Mouse (Mus musculus) brain, embryonic 18.5 days (tissue): Measurements from ENCODE around the gene Mamdc2.
"Not testable (repeated sequence)": the region's sequence is repeated elsewhere in the genome, so short reads cannot be mapped to it uniquely, and the experiment has no call there.

Source experiments
- DNase-seq: peaks from one replicate; pipeline ENCODE4 v3.0.0-alpha.2; 2012; ENCODE audit warnings: low read depth, low spot score

Mamdc2 gene

DNA sequence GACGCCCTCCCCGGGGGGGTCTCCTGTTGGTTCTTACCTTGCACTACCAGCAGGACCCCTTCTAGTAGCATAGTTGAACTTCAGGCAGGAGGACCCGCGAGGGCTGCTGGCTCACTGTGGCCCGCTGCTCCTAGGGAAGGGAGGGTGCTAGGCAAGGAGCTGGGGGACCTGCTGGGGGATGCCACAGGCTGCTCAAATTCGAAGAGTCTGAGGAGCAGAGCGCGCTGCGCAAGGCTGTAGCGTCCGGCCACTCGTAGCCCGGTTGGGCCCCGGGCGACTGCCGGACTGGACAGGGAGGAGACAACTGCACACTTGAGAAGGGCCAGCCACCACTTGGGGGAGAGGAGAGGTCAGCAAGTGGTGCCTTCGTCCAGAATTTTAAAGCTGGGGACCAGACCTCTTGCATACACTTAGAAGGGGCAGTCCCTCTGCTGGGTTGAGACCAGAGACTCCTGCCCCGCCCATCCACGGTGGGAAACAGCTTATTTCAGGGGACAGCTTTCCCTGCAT, at the start of gene Mamdc2:
TSS of gene Mamdc2 (minus strand) at position 455 of the 510 bp plus-strand sequence.
- DNase-seq = no peak

DNA sequence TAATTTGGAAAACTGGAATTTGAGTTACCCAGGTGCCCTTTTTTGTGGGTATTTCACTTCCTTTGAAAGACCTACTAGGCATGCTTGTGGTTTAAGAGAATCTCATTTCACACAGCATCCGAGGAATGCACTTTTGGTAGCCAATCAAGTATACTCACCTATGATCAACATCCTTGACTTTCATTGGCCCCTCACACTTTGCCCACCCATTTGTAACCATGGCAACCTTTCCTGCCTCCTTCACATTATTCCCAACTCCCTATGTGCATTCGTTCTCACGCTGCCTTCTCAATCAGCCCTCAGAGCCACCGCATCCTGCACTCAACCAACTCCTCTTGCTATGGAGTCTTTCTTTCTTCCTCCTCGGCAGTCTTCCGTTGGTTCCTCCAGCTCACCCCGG, 49.8 kb upstream of the Mamdc2 start:
- DNase-seq = no peak

DNA sequence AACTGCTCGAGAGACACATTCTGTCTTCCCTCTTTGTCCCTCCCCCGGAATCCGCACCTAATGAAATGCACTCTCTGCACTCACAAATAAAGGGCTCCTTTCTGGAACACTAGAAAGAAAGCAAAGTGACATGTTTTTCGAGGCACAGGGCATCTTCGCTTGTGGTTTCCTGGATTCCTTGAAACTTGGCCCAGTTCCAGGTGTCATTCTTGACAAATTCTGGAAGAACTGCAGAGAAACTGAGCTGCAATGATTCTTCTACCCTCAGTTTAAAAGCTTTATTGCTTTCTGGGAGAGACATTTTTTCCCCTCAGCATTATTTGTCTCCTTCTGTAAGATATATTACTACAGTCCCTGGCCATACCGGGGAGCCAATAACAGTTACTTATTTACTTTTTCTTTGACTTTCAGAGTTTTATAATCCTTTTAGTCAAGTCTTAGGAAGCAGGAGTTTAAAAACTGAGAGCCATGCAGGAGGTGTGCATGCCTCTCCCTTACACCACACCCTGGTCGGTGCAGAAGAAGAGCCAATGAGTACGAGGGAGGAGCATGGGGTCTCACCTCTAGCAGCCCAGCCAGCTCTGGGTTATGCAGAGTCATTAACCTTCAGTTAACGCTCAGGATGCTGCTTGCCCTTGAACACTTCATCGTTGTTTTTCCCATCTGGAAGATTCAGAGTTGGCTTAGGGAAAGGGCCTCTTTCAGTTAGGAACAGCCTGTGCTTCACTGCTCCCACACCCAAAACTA, 49.1 kb upstream of the Mamdc2 start:
- DNase-seq = no peak

DNA sequence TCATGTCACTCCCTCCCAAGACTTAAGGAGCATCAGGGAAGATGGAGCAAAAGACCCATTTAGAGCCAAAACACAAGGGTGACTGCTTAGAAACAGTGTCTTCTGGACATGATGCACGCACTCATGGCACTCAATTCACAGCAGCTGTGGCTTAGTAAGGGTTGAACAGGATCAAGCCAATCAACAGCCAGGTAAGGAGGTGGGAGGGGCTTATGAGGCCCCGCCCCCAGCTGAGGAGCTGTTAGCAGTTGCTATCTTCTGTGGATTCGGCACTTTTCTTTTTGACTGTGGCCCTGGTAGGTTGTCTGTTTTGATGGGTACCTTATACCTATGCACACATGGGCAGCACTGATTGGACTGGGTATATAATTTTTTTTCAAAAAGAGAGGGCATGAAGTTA, 48.3 kb upstream of the Mamdc2 start:
- DNase-seq = no peak

DNA sequence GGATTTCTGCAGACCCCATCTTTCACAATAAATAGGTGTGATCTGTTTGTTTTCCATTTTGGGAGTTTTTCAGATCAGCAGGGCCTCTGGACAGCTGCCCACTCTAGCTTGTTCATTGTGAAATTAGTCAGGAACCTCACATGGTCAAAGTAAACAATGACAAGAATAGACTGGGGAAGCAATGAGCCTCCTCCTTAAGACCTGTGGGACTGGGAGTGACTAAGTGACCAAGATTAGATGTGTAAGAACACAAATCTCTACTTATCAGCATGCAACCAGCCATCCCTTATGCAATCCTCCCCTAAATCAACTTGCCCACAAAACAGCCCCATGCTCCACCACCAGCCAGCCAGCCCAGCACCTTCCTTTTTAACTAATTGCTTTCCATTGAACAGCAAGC, 44.4 kb upstream of the Mamdc2 start:
- DNase-seq = no peak

DNA sequence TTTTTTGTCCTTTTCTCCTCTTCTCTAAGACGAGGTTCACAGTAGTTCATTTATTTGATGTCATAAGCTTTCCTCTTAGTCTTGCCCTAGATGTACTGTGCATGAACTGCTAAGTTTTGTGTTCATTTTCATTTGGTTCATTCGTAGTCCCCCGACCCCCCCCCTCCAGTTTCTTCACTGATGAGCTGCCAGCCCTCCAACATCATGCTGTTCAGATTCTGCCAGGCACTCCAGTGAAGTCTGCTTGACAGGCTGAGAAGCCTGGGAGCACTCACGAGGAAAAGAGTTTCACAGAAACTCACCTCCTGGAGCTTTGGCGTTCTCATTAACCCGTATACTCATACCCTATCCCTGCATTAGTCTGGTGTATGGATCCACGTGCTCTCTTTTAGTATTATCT, 42.5 kb upstream of the Mamdc2 start:
- not testable (repeated sequence) for DNase-seq

DNA sequence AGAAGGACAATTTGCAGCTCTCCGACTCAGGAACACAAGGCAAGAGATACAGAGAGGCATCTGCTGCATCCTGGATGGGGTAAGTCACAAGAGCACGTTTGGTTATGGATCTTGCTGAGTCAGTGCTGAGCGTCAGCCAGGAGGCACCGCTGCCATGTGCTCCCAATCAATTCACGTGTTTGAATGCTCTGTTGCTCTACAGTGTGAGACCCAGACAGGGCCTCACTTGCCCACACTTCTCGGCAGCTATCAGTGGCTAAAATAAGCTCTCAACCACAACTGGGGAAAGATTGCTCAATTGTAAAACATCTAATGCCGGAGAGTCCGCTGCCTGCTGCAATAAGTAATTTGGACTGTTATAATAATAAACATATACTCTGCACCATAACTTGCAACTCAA, 41.5 kb upstream of the Mamdc2 start:
- no peak for DNase-seq

DNA sequence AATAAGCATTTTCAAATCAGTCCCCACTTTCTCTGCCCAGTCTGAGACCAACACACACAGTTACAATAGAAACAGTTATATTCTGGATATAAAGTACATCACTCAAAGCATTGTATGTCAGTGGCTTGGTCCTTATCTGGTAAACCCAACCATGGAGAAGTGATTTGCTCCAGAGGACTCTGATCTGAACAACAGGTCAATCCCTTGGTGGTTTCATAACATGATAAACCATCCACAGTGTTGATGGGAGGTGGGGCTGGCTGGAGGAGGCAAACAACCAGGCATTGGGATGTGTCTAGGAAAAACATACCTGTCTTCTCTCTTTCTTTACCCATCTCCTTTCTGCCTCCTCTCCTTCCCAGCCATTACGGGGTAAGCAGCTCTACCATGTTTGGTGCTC, 39.2 kb upstream of the Mamdc2 start:
- DNase-seq = no peak

DNA sequence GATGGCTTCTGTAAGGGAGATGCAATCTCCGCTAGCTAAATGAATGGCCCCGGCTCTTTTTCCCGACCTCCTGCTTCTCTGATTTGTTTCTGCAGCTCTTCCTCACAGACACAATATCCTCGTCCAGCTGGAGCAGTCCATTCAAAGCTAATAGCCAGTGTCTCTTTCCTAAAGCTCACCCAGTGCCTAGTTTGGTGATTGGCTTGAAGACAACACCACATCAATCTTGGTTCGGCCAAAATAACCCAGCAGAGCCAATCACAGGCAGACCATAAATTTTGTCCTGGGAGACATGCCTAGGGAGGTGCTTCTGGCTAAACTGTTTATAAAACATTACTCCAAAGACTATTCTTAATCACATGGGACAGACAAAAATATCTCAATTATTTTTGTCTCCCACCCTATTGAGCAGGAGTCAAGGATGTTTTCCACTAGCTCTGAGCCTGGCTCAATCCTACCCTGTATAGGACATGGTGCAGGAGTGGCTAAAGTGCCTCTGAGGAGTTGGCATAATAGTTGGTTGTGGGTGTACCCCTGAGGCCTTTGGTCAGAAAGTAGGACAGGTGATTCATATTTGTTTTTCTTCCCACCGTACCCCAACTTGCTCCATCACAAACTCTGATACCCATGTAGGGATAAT, 38.5 kb upstream of the Mamdc2 start:
- no peak for DNase-seq

DNA sequence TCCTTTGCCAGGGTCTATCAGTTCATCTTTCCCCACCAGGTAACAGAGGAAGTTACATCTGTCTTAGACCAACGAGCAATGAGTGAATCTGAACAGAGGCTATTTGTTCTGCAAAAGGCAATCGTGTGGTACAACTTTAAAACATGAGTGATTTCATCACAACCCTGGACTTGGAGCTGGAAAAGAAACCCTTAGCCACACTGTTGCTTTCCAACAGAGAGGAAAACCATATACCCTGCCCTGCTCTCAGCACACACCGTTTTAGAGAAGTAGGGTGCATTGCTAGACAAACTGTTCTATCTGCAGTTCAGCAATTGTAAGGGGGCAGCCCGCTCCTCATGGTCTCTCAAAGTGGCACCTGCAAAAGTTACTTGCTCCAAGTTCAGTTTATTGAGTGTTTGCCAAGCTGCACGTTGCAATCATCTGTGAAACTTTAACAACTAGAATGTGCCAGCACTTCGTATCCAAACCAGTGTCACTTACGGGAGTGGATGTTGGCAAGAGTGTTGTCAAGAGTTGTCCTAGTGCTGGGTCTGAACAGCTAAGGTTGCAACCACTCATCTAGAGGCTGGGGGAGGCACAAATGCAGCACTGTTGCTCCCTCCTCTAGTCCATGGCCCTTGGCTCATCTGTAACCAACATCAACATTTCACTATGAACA, 37.8 kb upstream of the Mamdc2 start:
- no peak for DNase-seq

DNA sequence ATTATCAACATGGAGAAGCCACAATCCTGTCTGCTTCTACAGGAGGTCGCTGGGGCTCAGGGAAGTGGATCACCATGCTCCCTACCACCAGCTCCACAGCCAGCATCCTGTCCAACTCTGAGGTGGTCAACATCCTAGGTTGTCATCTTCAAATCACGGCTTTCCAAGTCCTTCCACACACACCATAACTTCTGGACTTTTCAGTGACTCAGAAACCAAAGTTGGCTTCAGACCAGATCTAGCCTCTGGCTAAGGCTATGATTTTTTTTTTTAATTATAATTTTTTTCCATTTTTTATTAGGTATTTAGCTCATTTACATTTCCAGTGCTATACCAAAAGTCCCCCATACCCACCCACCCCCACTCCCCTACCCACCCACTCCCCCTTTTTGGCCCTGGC, 34.3 kb upstream of the Mamdc2 start:
- not testable (repeated sequence) for DNase-seq

DNA sequence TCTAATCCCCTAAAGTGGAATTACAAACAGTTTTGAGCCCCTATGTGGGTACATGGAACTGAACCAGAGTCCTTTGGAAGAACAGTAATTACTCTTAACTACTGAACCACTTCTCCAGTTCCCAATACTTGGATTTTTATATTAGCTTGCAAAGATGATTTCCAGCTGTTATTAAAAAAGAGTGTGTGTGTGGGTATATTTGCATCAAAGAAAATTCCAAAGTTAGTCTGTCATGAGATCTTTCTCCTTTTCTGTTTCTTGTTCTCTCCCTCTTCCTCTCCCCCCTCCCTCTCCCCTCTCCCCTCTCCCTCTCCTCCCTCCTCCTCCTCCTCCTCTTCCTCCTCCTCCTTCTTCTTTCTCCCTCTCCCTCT, 31.3 kb upstream of the Mamdc2 start:
- DNase-seq = no peak

DNA sequence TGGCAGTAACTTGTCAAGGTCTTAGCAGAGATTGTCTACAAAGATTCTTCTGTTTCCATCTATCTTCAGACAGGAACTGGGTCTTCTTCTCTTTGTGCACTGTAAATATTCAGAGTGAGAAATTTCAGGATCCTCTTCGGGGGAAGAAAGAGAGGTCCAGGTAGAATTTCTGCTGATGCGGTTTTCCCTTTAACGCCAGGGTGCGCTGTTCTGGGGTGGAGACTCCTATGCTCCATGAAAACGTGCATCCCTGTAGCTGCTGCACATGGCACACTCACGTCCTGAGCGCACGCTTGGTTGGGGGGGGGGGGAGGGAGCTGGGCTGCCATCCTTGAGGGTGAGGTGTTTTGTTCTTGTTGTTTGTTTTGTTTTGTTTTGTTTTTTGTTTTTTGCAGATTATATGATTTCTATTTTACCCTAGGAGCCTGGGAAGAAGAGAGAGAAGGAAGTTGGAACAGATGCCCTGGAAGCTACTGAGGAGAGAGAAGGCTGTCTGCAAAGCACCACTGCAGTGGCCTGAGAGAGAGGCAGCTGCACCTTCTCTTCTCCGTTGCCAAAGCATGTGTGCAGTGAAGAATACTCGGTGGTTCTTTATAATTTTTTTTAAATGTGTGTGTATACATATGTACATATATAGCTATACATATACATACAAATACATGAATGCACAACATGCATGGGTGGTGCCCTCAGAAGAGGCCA, 30.8 kb upstream of the Mamdc2 start:
- DNase-seq = no peak

DNA sequence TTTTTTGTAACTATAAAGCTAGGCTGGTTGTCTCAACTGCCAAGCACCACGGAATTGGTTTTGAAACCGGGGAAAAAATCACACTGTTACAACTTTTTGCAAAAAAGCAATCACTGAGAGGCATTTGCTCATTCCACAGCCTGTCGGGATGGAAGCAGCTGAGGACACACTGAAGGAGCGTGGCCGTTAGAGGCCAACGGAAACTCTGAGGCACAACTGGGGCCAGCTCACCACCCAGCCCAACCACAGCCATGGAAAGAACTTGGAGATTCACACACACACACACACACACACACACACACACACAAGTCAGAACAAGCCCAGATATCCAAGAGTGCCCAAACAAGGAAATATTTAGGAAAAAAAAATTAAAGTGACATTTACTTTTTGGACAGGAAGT, 29.6 kb upstream of the Mamdc2 start:
- DNase-seq = no peak

DNA sequence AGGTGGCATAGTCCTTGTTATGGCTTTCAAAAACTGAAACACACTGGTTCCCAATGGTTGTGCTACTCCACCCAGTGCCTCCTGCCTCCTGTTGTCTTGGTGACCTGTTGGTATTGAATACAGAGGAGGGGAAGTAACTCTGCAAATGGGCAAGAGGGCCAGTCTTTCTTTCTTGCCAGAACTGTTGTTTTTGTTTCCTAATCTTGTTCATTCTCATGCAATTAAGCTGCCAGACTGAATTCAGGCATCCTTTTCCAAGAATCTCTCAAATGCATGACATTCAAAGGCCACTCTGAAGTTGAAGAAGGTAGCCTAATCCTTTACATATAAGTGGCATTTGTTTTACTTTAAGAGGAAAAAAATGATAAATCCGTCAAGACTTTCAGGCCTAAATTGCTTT, 19.6 kb upstream of the Mamdc2 start:
- DNase-seq = no peak

DNA sequence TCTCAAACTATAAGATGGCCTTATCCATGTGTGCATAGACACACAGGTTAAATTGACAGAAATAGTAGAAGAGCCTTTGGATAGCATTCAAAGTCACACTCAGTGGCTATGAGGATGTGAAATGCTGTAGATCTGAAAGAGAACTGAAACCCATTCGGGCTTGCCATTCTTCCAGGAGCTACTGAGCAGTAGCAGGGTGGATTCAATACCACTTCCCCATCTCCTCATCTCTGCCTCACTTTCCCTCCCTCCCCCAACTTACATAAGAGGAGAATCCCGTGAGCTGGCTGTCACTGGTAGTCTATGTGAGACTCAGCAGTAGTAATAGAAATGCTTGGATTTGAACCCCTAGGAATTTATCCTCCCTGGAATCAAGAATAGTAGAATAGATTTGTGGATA, 18.8 kb upstream of the Mamdc2 start:
- DNase-seq = no peak

DNA sequence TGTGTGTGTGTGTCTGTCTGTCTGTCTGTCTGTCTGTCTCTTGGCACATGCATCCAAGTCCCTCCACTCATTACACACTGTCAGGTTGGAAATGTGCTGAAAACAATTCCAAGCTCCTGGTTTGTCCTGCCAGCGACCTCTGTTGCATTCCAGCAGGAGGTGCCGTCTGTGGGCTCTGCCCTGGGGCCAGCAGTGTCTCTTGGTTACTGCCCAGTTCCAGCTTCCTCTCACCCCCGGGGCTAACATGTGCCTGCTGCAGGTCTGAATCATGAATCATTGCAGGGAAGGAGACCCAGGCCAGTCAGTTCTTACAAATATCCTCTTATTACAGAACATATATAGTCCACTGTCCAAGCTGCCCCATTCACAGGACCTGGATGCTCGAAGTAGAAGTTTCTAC, 9.2 kb upstream of the Mamdc2 start:
- DNase-seq = no peak

DNA sequence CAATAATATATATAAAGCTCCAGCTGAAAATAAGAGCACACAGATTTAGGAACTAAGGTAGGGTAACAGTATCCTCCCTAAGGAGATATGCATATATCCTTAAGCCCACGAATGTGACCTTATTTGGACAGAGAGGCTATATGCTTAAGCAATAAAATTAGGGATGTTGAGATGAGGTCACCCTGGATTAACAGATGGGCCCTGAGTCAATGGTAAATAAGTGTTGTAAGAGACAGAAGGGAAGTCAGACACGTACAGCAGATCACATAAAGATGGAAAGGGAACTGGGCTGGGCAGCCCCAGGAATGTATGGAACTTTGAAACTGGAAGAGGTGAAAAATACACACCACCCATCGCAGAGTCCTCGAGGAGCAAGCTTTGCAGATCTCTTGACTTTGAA, 3.1 kb upstream of the Mamdc2 start:
- no peak for DNase-seq

DNA sequence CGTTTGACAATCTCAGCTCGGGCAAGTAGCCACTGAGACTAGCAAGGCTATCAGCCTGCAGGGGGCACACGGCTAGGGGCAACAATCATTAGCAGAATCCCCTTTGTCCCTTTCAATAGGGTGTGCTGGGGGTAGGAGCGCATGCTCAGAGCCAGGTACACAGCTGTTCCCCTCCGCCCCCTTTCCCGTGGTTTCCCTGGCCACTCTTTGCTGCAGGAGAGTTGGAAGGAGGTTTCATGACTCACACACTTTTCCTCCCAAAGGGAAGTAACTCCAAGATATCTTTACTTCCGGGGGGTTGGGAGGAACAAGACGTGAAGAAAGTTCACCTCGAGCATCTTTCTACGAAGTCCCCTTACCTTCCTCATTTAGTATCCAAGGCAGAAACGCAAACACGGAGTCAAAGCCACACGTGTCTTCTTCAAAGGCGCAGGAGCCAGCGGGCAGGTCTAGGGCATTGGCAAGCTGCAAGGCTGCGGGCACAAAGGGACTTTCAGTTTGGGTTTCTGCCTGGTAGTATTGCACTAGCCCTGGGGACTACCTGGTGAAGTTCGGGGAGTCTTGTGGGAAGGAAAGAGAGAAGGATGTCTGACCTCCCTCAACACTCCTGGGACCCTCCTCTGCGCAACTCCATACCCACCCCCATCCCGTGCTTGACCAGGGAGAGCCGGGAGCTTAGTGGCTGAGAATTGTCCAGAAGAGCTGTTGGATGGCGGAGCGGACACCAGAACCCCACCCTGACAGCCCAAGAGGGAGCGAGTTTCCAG, 838 bp downstream of the Mamdc2 start:
- DNase-seq = no peak

DNA sequence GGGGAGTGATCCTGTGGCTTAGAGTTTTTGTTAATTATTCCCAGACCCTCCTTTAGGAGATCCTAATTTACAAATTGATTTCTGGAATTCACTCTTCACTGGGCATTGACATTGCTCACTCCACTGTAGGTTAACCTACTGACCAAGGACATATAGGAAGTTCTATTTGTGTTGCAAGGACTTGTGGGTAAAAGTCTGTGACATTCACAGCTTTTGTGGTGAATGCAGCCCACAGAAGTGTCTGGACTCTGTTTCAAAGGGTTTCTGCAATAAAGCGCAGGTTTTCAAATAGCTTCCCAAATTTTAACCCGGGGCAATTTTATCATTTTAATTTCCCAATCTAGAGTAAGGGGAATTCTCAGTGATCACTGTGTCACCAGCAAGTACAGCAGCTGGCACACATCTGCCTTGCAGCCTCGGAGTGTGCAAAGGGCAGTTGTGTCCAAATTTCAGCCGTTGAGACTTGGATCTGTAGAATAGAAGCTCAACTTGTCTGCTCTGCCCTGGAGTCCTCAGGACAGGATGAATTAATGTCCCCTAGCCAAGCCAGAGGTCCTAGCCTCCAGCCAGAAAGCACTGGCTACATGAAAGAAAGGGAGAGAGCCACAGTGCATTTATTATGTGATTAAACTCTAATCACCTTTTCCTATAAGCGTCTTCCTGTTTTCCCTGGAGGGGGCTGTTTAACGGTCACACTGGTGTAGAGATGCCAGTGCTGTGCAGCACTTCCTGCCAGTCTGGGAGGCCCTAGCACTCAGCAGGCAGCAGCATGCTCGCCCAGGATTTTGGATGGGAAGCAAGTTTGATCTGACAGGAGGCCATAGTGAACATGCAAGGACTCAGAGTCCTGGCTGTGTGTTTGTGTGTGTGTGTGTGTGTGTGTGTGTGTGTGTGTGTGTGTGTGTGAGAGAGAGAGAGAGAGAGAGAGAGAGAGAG, 3.1 kb downstream of the Mamdc2 start:
- DNase-seq = no peak
